Mouse (Mus musculus) left cerebral cortex, adult 2 months (tissue): ENCODE results near the gene AC124502.3. TPM values are rescaled to one million over a fixed set of nuclear protein-coding genes. Genes with fewer than 3 reads are reported as not detected.

Source experiments
- DNase-seq, 2 experiments: peaks; one replicate each; pipeline ENCODE4 v3.0.0; 2021 to 2022; ENCODE audit warnings: low spot score in 2 of 2, mixed read lengths in 1 of 2; ENCODE audit errors: extremely low spot score in 1 of 2
- H3K27ac ChIP-seq: fragments of 200-600 bp; 2 replicates; pipeline ENCODE4 v1.8.1; 2022
- H3K4me3 ChIP-seq: fragments of 200-600 bp; 2 replicates; pipeline ENCODE4 v1.8.1; 2022
- CTCF ChIP-seq: fragments of 200-600 bp; IDR thresholded peaks from 2 replicates; pipeline ENCODE4 v1.8.1; 2022; ENCODE audit warnings: antibody characterized with exemption, mild to moderate bottlenecking, moderate library complexity
- intact Hi-C: fragments of 180-260 bp; cut with DNase I; formaldehyde crosslinking; loops from one replicate; pipeline ENCODE4 v1.15.1; 2025
- total RNA-seq, 2 experiments: library from RNA; stranded (reverse); gene quantifications; 2 replicates each; pipeline ENCODE4 v1.2.3; 2021

Gene AC124502.3
- total RNA-seq, 2 experiments from 2014 or later, result 4.9 to 5.8 TPM

- Histone ChIP-seq H3K4me3 (no peak overlapping the region), H3K27ac (no peak overlapping the region)
- intact Hi-C loops, result no loop called here
- TF ChIP-seq CTCF, result no peak
- no peak for DNase-seq
Measured at GRCm38 (mm10) chr19:5004925-5005324, 33.8 kb upstream of the AC124502.3 start.

- DNase-seq, result no peak
- no peak overlapping the region for H3K27ac ChIP-seq
- no peak overlapping the region for H3K4me3 ChIP-seq
- intact Hi-C loops, result no loop called here
- no peak for TF ChIP-seq CTCF
Measured at GRCm38 (mm10) chr19:5013138-5013537, 25.6 kb upstream of the AC124502.3 start.

GRCm38 (mm10) chr19:5014961-5015398, 23.7 kb upstream of the AC124502.3 start:
- TF ChIP-seq CTCF, result peak; percentile 74
- Histone ChIP-seq H3K4me3 (no peak overlapping the region), H3K27ac (no peak overlapping the region)
- intact Hi-C loops, result loop anchor here (5.0 kb wide), 1 partner anchor 33 kb away; no protein-coding TSS in a partner anchor
- no peak for DNase-seq

GRCm38 (mm10) chr19:5016221-5016742, 22.4 kb upstream of the AC124502.3 start:
- no peak overlapping the region for H3K27ac ChIP-seq
- no peak for TF ChIP-seq CTCF
- intact Hi-C loops, result loop anchor here (5.0 kb wide), 1 partner anchor 34 kb away; no protein-coding TSS in a partner anchor
- DNase-seq, result no peak
- H3K4me3 ChIP-seq, result no peak overlapping the region

GRCm38 (mm10) chr19:5016782-5017181, 21.9 kb upstream of the AC124502.3 start:
- peak; percentile 57 to 65 for DNase-seq
- peak; percentile 90 for TF ChIP-seq CTCF
- intact Hi-C loops, result loop anchor here (5.0 kb wide), 1 partner anchor 34 kb away; no protein-coding TSS in a partner anchor
- Histone ChIP-seq H3K4me3 (no peak overlapping the region), H3K27ac (no peak overlapping the region)

- intact Hi-C loops, result loop anchor here (5.0 kb wide), 1 partner anchor 35 kb away; no protein-coding TSS in a partner anchor
- Histone ChIP-seq H3K27ac (no peak overlapping the region), H3K4me3 (no peak overlapping the region)
- no peak for TF ChIP-seq CTCF
- no peak for DNase-seq
Measured at GRCm38 (mm10) chr19:5017611-5018010, 21.1 kb upstream of the AC124502.3 start.

GRCm38 (mm10) chr19:5018191-5018590, 20.5 kb upstream of the AC124502.3 start:
- intact Hi-C loops, result loop anchor here (5.0 kb wide), 1 partner anchor 36 kb away; no protein-coding TSS in a partner anchor
- H3K27ac ChIP-seq, result no peak overlapping the region
- no peak overlapping the region for H3K4me3 ChIP-seq
- no peak for DNase-seq
- TF ChIP-seq CTCF, result no peak

- Histone ChIP-seq H3K27ac (no peak overlapping the region), H3K4me3 (no peak overlapping the region)
- no peak for TF ChIP-seq CTCF
- DNase-seq, result no peak
- intact Hi-C loops, result no loop called here
Measured at GRCm38 (mm10) chr19:5021416-5021815, 17.3 kb upstream of the AC124502.3 start.

- intact Hi-C loops, result no loop called here
- Histone ChIP-seq H3K4me3 (peak within 1 kb of the TSS; percentile 91), H3K27ac (peak within 1 kb of the TSS; percentile 83)
- TF ChIP-seq CTCF, result no peak
- peak; percentile 86 to 88 for DNase-seq
Measured at GRCm38 (mm10) chr19:5023621-5024479, 14.8 kb upstream of the AC124502.3 start, which contains the start of gene Slc29a2. Slc29a2 (plus strand) TSS chr19:5023860.

GRCm38 (mm10) chr19:5026111-5026510, 12.6 kb upstream of the AC124502.3 start:
- no peak for TF ChIP-seq CTCF
- DNase-seq, result no peak
- H3K4me3 ChIP-seq, result no peak overlapping the region
- intact Hi-C loops, result no loop called here
- no peak overlapping the region for H3K27ac ChIP-seq

GRCm38 (mm10) chr19:5032686-5033085, 6.0 kb upstream of the AC124502.3 start:
- Histone ChIP-seq H3K4me3 (no peak overlapping the region), H3K27ac (no peak overlapping the region)
- intact Hi-C loops, result no loop called here
- no peak for DNase-seq
- TF ChIP-seq CTCF, result no peak

- H3K27ac ChIP-seq, result no peak overlapping the region
- no peak for DNase-seq
- no peak overlapping the region for H3K4me3 ChIP-seq
- no peak for TF ChIP-seq CTCF
- intact Hi-C loops, result no loop called here
Measured at GRCm38 (mm10) chr19:5036577-5036976, 2.1 kb upstream of the AC124502.3 start.
